Mouse (Mus musculus): ENCODE measurements around the gene Pde9a. TPM values are rescaled to one million over a fixed set of nuclear protein-coding genes. Genes with fewer than 3 reads are reported as not detected.

The Pde9a gene
- polyA plus RNA-seq, 1 experiment from 2014 or later: 5.6 TPM

DNA sequence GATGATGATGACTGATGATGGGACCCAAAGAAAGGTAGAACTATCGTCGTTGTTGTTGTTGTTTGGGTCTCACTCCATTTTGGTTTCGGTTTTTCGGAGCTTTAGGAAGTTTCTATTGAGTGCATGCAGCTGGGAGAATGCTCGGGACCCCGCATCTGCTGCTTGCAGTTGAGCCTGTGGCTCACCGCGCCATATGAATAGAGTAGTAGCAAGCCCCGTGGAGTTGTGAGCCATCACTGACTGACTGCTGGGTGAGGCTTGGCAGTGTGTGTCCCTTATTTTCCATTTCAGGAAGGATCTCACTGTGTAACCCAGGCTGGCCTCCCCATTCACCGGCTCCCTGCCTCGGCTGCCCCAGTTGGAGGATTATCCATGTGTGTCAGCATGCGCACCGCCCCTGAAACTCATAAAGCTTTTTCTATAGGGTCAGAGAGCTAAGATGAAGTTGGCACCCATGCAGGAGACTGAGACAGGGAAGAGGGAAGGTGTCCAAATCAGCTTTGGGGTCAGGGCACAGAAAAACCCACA lies 47.5 kb downstream of the Pde9a start:
- Histone ChIP-seq H3K27me3 (replicated peaks) (no peaks in the 10 kb centered on the region), H3K4me1 (replicated peaks) (peaks cover 26% of the 10 kb centered on the region), H3K9me3 (replicated peaks) (peaks cover 4% of the 10 kb centered on the region), H3K4me3 (no peak overlapping the region), H3K4me2 (no peak overlapping the region), H3K27ac (ENCODE audit: poor library complexity, severe bottlenecking) (no peak overlapping the region), H3K36me3 (peaks cover 8% of the 10 kb centered on the region; the same call in 1 of the 2 replicates), H3K9ac (no peak overlapping the region)
- WGBS: 67% methylated on average over 13 of the region's 13 CpGs
- no peak for ATAC-seq (ENCODE audit: insufficient number of reproducible peaks, low FRiP score)

DNA sequence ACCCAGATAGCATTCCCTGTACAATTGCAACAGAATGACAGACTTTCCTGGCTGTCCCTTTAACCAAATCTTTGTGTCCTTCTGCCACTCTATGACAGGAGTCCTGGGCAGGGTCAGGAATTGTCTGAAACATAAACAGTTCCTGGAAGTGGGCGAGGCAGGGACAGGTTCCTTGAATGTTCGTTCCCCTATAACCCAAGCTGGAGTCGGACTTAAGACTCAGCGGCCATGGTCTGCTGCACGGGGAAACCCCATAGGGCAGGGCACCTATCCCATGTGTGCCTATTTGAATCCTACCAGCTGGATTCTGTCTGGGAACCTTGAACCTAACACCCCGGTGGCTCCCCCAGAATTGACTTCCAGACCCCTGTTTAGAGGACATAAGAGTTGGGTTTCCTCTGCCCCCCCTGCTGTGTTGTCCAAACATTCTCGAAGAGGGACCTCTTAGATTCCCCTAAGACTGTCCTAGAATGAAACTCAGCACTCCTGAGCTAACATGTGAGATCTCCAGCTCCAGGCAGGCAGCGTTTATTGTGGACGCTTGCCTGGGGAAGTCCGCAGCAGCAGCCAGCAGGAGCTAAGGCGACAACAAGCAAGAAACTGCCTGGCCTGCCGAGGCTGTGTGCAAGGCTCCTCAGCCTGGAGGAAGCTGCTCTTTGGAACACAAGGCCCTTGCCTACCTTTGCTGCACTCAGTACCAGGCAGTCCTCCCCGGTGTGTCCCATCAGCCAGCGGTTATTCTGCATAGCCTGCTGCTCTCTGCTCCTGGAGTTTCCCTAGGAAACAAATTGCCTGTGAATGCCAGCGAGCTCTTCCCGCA lies 48.2 kb downstream of the Pde9a start:
- H3K27me3 ChIP-seq (replicated peaks): no peaks in the 10 kb centered on the region
- peaks cover 26% of the 10 kb centered on the region for H3K4me1 ChIP-seq (replicated peaks)
- H3K4me3 ChIP-seq: peak overlapping the region; percentile 11; the same call in 1 of the 2 replicates
- H3K27ac ChIP-seq (ENCODE audit: poor library complexity, severe bottlenecking): no peak overlapping the region
- ATAC-seq (ENCODE audit: insufficient number of reproducible peaks, low FRiP score): no peak
- peak overlapping the region; percentile 44; the same call in 1 of the 2 replicates for H3K9ac ChIP-seq
- H3K4me2 ChIP-seq: peak overlapping the region; percentile 53
- H3K36me3 ChIP-seq: peaks cover 8% of the 10 kb centered on the region; the same call in 1 of the 2 replicates
- H3K9me3 ChIP-seq (replicated peaks): peaks cover 4% of the 10 kb centered on the region
- WGBS: 15% methylated on average over 16 of the region's 16 CpGs

DNA sequence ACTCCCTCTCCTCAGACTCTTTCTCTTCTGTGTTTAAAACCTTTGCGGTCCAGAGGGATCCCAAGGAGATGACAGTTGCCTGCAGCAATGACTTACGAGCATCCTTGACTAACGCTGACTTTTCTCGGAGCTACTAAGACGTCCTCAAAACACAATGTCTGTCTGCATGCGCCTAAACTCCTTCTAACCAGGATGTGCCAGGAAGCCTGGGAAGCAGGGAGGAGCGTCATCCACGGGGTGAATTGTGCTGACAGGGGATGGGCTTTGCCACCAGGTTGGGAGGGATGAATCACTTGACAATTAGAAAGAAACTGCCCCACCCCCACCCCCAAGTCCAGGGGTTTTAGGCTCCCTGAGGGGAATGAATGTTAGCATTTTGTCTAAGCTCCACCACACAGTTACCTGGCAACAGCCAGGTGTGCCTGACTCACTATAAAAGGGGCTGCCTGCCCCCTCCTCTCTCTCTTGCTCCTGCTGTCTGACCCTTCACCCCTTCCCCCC lies 48.9 kb downstream of the Pde9a start:
- H3K9me3 ChIP-seq (replicated peaks): no peaks in the 10 kb centered on the region
- 14% methylated on average over 8 of the region's 8 CpGs for WGBS
- peaks cover 5% of the 10 kb centered on the region; the same call in 1 of the 2 replicates for H3K36me3 ChIP-seq
- H3K27me3 ChIP-seq (replicated peaks): no peaks in the 10 kb centered on the region
- peak overlapping the region; percentile 11; the same call in 1 of the 2 replicates for H3K4me3 ChIP-seq
- peak overlapping the region; percentile 53 for H3K4me2 ChIP-seq
- no peak overlapping the region for H3K27ac ChIP-seq (ENCODE audit: poor library complexity, severe bottlenecking)
- peak overlapping the region; percentile 44; the same call in 1 of the 2 replicates for H3K9ac ChIP-seq
- H3K4me1 ChIP-seq (replicated peaks): peaks cover 26% of the 10 kb centered on the region
- no peak for ATAC-seq (ENCODE audit: insufficient number of reproducible peaks, low FRiP score)

DNA sequence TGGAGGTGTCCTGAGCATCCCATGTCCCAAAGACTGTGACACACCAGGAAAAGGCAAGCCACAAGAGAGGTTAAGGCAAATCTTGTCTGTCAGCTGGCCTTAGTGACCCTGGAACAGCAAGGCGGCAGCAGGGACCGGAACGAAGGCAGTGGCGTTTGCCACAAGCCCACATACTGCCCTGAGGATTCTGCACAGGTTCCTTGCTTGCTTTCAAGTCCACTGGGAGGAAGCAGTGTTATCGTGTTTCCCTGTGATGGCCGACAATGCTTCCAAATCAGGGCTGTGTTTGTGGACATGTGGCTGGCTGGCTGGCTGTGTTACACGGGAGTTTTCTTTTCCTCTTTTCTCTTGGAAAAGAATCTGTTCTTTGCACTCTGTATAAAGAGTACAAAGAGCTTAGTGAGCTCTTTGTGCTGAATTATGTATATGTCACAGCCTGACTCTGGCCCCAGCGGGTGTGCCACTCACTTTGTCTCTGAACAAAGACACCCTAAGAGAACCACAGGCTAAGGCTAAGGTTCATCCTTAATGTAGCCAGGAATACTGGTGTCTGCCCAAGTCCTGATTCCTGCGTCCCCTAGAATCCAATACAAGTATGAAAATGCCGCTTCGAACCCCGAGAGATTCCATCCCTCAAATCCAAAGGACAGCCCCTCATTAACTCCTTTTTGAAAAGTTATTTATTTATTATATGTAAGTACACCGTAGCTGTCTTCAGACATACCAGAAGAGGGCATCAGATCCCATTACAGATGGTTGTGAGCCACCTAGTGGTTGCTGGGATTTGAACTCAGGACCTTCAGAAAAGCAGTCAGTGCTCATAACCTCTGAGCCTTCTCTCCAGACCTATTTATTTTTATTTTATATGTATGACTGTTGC lies 50.2 kb downstream of the Pde9a start:
- WGBS: 63% methylated on average over 13 of the region's 13 CpGs
- Histone ChIP-seq H3K9ac (no peak overlapping the region), H3K27ac (ENCODE audit: poor library complexity, severe bottlenecking) (no peak overlapping the region), H3K4me3 (no peak overlapping the region), H3K9me3 (replicated peaks) (no peaks in the 10 kb centered on the region), H3K36me3 (no peaks in the 10 kb centered on the region), H3K27me3 (replicated peaks) (no peaks in the 10 kb centered on the region), H3K4me1 (replicated peaks) (peaks cover 26% of the 10 kb centered on the region), H3K4me2 (no peak overlapping the region)
- no peak for ATAC-seq (ENCODE audit: insufficient number of reproducible peaks, low FRiP score)

DNA sequence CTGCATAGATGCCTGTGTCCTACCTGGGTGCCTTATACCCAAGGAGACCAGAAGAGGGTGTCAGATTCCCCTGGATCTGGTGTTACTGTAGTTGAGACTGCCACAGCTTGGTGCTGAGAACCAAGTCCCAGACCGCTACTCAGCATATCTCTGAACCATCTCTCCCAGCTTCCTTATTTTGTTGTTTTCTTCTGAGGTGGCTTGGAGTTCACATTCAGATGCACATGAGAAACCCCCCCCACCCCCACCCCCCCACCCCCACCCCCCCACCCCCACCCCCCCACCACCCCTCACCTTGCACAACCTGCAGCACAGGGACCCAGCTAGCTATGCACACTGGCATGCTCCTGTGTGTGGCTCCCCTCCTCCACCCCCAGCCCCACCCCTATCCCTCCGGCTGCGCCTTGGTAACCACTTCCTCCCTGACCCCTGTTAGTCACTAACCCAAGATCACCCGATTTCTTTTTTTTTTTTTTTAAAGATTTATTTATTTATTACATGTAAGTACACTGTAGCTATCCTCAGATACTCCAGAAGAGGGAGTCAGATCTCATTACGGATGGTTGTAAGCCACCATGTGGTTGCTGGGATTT lies 50.9 kb downstream of the Pde9a start:
- Histone ChIP-seq H3K9me3 (replicated peaks) (no peaks in the 10 kb centered on the region), H3K9ac (no peak overlapping the region), H3K4me3 (no peak overlapping the region), H3K4me1 (replicated peaks) (peaks cover 26% of the 10 kb centered on the region), H3K36me3 (no peaks in the 10 kb centered on the region), H3K27ac (ENCODE audit: poor library complexity, severe bottlenecking) (no peak overlapping the region), H3K4me2 (no peak overlapping the region), H3K27me3 (replicated peaks) (no peaks in the 10 kb centered on the region)
- ATAC-seq (ENCODE audit: insufficient number of reproducible peaks, low FRiP score): no peak
- 72% methylated on average over 5 of the region's 5 CpGs for WGBS

DNA sequence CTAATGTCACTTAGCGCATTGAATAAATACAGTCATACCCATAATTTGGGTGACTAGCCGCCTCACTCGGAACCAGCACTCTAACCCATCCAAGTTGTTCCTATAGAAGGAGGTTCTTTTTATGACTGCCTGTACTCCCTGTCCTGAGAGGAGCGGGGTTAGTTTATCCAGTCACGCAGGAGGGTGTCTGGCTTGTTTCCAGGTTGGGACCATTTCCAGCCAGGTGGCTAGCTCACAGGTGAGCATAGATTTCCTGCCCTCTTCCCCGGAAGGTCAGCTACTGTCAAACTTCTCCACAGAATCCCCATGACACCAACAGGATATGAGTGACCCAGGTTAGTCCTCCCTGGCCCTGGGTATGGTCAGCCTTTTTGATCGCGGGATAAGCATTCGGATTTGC lies 51.5 kb downstream of the Pde9a start:
- no peak for ATAC-seq (ENCODE audit: insufficient number of reproducible peaks, low FRiP score)
- Histone ChIP-seq H3K27me3 (replicated peaks) (no peaks in the 10 kb centered on the region), H3K9ac (no peak overlapping the region), H3K36me3 (no peaks in the 10 kb centered on the region), H3K9me3 (replicated peaks) (no peaks in the 10 kb centered on the region), H3K4me3 (no peak overlapping the region), H3K4me2 (no peak overlapping the region), H3K4me1 (replicated peaks) (peaks cover 30% of the 10 kb centered on the region), H3K27ac (ENCODE audit: poor library complexity, severe bottlenecking) (no peak overlapping the region)
- WGBS: 89% methylated on average over 9 of the region's 9 CpGs

DNA sequence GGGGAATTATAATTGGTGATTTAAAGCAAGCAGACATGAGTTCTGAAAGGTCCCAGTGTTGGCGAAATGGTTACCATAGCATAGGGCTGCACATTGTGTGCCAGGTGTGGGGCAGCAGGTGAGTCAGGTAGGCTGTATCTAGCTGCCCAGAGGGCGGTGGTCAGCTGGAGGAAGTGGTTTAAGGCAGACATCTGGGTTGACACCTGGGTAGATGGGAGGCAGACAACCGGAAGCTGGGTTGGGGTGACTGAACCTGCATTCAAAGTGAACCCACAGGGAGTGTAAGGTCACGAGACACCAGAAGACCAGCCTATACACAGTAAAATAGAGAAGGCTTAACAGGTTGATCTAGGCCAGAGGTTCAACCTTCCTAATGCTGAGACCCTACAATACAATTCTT lies 54.0 kb downstream of the Pde9a start:
- no peaks in the 10 kb centered on the region for H3K9me3 ChIP-seq (replicated peaks)
- no peak overlapping the region for H3K4me2 ChIP-seq
- H3K27ac ChIP-seq (ENCODE audit: poor library complexity, severe bottlenecking): no peak overlapping the region
- no peaks in the 10 kb centered on the region for H3K27me3 ChIP-seq (replicated peaks)
- ATAC-seq (ENCODE audit: insufficient number of reproducible peaks, low FRiP score): no peak
- H3K4me1 ChIP-seq (replicated peaks): peaks cover 22% of the 10 kb centered on the region
- no peak overlapping the region for H3K4me3 ChIP-seq
- H3K9ac ChIP-seq: no peak overlapping the region
- WGBS: 76% methylated on average over 4 of the region's 4 CpGs
- H3K36me3 ChIP-seq: no peaks in the 10 kb centered on the region

DNA sequence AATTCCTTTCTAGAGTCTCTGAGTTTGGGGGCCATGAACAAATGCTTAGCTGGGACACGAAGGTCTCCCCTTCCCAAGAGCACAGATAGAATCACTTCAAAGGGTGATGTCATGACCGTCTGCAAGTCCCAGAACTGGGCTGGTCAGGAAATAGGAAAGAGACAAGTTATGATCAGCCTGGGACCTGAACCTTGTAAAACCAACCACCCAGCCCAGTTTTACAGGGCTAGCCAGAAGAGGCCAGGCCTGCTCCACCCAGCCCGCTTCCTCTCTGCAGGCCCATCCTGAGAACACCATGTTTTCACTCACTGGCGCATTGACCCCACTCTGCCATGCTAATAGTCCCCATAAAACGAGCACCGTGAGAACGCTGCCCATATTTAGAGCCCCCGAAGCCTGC lies 56.5 kb downstream of the Pde9a start:
- Histone ChIP-seq H3K9ac (no peak overlapping the region), H3K4me2 (no peak overlapping the region), H3K4me3 (no peak overlapping the region), H3K27ac (ENCODE audit: poor library complexity, severe bottlenecking) (no peak overlapping the region), H3K4me1 (replicated peaks) (peaks cover 27% of the 10 kb centered on the region), H3K36me3 (no peaks in the 10 kb centered on the region), H3K27me3 (replicated peaks) (no peaks in the 10 kb centered on the region), H3K9me3 (replicated peaks) (no peaks in the 10 kb centered on the region)
- no peak for ATAC-seq (ENCODE audit: insufficient number of reproducible peaks, low FRiP score)
- WGBS: 19% methylated on average over 8 of the region's 8 CpGs

DNA sequence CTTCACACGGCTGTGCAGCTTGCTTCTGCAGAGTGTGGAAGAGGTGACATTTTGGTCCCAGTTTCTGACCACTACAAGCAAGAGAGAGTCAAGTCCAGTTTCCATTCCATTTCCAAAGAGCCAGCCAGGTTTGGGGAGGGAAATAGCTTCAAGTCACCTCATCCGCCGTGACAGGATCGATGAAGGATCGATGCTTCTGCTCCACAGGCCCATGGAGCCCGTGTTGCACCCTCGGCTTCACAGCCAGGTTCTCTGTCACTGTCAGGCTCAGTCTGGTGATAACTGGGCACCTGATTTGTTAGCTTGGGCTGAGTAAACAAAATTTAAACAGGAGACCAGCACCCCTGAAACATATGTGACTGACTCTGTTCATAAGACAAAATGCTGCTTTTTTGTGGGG lies 58.2 kb downstream of the Pde9a start:
- no peaks in the 10 kb centered on the region for H3K9me3 ChIP-seq (replicated peaks)
- no peak overlapping the region for H3K4me2 ChIP-seq
- no peak for ATAC-seq (ENCODE audit: insufficient number of reproducible peaks, low FRiP score)
- no peaks in the 10 kb centered on the region for H3K27me3 ChIP-seq (replicated peaks)
- no peak overlapping the region for H3K27ac ChIP-seq (ENCODE audit: poor library complexity, severe bottlenecking)
- no peak overlapping the region for H3K4me3 ChIP-seq
- H3K9ac ChIP-seq: no peak overlapping the region
- H3K36me3 ChIP-seq: no peaks in the 10 kb centered on the region
- 70% methylated on average over 7 of the region's 7 CpGs for WGBS
- peaks cover 27% of the 10 kb centered on the region for H3K4me1 ChIP-seq (replicated peaks)

DNA sequence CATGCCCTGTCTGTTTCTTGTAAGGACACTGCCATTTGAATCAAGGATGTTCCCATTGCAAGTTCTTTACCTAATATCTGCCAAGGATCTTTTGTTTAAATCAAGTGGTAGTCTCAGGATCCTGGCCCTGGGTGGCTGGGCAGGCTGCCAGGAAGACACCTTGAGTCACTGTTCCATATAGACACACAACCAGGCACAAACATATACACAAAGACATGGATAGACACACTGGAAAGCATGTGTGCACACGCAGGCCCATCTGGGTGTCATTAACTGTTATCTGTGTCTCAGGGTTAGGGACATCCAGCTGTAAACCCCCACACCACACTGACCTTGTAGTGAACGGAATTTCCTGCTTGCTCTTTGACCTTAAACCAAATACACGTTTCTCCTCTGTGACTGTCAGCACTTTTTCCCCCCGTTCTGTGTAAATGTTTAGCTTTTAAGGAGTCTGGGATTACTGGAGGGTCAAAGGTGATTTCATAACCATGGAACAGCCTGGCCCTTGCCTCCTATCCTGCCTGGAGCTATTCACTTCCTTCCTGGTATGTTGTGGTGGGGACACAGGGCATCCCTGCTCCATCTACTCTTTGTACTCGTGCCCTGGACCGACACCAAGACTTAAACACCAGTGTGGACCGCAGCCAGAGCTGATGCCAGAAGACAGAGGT lies 59.2 kb downstream of the Pde9a start:
- ATAC-seq (ENCODE audit: insufficient number of reproducible peaks, low FRiP score): no peak
- H3K4me2 ChIP-seq: no peak overlapping the region
- no peak overlapping the region for H3K4me3 ChIP-seq
- no peak overlapping the region for H3K27ac ChIP-seq (ENCODE audit: poor library complexity, severe bottlenecking)
- H3K9ac ChIP-seq: no peak overlapping the region
- H3K36me3 ChIP-seq: no peaks in the 10 kb centered on the region
- H3K9me3 ChIP-seq (replicated peaks): no peaks in the 10 kb centered on the region
- H3K27me3 ChIP-seq (replicated peaks): no peaks in the 10 kb centered on the region
- peaks cover 27% of the 10 kb centered on the region for H3K4me1 ChIP-seq (replicated peaks)
- WGBS: 31% methylated on average over 7 of the region's 7 CpGs

Data from heart, embryonic 12.5 days (tissue).